Mouse (Mus musculus) colon, adult 2 months (tissue): Measurements from ENCODE around the gene Gm21962. TPM values are rescaled to one million over a fixed set of nuclear protein-coding genes. Genes with fewer than 3 reads are reported as not detected.

ENCODE experiments used
- polyA plus RNA-seq: library from polyadenylated mRNA; depleted of rRNA; stranded (reverse); fragments of >200 nt; gene quantifications from 2 replicates; pipeline ENCODE4 v1.2.3, GENCODE M21; 2012; rRNA removed

The Gm21962 gene
- not detected in 2 replicates for polyA plus RNA-seq

GRCm38 (mm10) chr3:137671224-137671623 is at the start of gene Gm21962:
Gene Gm21962, plus strand, starts transcription at chr3:137671524.

Other genes with a start within 250 kb of the Gm21962 start
- gene Ddit4l, start 49.9 kb upstream of the Gm21962 start, polyA plus RNA-seq, result 0.44 and 0.56 TPM in 2 replicates
- 640 and 657 TPM in 2 replicates for gene H2afz, start 193.0 kb downstream of the Gm21962 start, polyA plus RNA-seq
- 2.6 and 2.9 TPM in 2 replicates for gene Dnajb14, start 196.2 kb downstream of the Gm21962 start, polyA plus RNA-seq
- gene Lamtor3, start 247.0 kb downstream of the Gm21962 start, polyA plus RNA-seq, result 14.9 and 18.9 TPM in 2 replicates